Mouse (Mus musculus) WW6 (cell line): ENCODE measurements at regions not wholly inside any gene's neighbourhood (a gene's known extent, or its start where the extent isn't known, plus 50 kb on each side); places are given as distances from the start of the nearest gene placed in this dataset.

Experiments used
- DNase-seq: peaks from one replicate; pipeline ENCODE4 v3.0.0-alpha.2; 2013; ENCODE audit warnings: low read depth, low spot score

- DNase-seq, result no peak
Measured at GRCm38 (mm10) chr8:78148006-78148405, 65.1 kb upstream of the Ttc29 start.

- DNase-seq, result no peak
Measured at GRCm38 (mm10) chr8:78154873-78155272, 58.2 kb upstream of the Ttc29 start.

GRCm38 (mm10) chr8:78162046-78162445 is 51.1 kb upstream of the Ttc29 start:
- no peak for DNase-seq

- DNase-seq, result no peak
Measured at GRCm38 (mm10) chr8:78162763-78163508, 50.2 kb upstream of the Ttc29 start.
